Mouse (Mus musculus) limb, embryonic 12.5 days (tissue): ENCODE measurements around the gene Abcg2. TPM values are rescaled to one million over a fixed set of nuclear protein-coding genes. Genes with fewer than 3 reads are reported as not detected.

Experiments
- ATAC-seq: fragments of 200-750 bp; cut with Nextera tagmentation; 2 replicates; pipeline ENCODE4 v1.8.0; 2017; ENCODE audit warnings: low read depth, moderate TSS enrichment; ENCODE audit not compliant: insufficient number of reproducible peaks, insufficient read depth, low FRiP score, low TSS enrichment
- H3K27ac ChIP-seq: fragments of 300-500 bp; sonication (generic); 2 replicates; pipeline ENCODE4 v1.5.1; 2016; ENCODE audit warnings: mild to moderate bottlenecking, moderate library complexity
- H3K27me3 ChIP-seq: fragments of 300-500 bp; sonication (generic); 2 replicates; pipeline ENCODE4 v1.6.1; 2016; ENCODE audit warnings: mild to moderate bottlenecking, moderate library complexity
- H3K36me3 ChIP-seq: fragments of 300-500 bp; sonication (generic); 2 replicates; pipeline ENCODE4 v1.6.1; 2016; ENCODE audit warnings: mild to moderate bottlenecking, moderate library complexity
- H3K4me1 ChIP-seq: fragments of 300-500 bp; sonication (generic); replicated peaks from 2 replicates; pipeline ENCODE4 v1.6.1; 2016
- H3K4me2 ChIP-seq: fragments of 300-500 bp; sonication (generic); 2 replicates; pipeline ENCODE4 v1.6.1; 2016; ENCODE audit warnings: mild to moderate bottlenecking, moderate library complexity
- H3K4me3 ChIP-seq: fragments of 300-500 bp; sonication (generic); replicated peaks from 2 replicates; pipeline ENCODE4 v1.5.1; 2016; ENCODE audit warnings: mild to moderate bottlenecking
- H3K9ac ChIP-seq: fragments of 300-500 bp; sonication (generic); replicated peaks from 2 replicates; pipeline ENCODE4 v1.6.1; 2016; ENCODE audit warnings: mild to moderate bottlenecking, moderate library complexity
- H3K9me3 ChIP-seq: fragments of 300-500 bp; sonication (generic); 2 replicates; pipeline ENCODE4 v1.6.1; 2016; ENCODE audit warnings: mild to moderate bottlenecking, moderate library complexity
- WGBS: fragments of 180-500 bp; shearing (Covaris S2); methylation state at CpG from one replicate; pipeline ENCODE4 v1.1.7; 2016; 5-methylcytosine and 5-hydroxymethylcytosine counted together
- polyA plus RNA-seq: library from polyadenylated mRNA; unstranded; fragments of >200 nt; fragmentation: Nextera tagmentation; extraction: Ambion mirVana; gene quantifications from 2 replicates; pipeline ENCODE4 v1.2.1, GENCODE M21; 2016

The Abcg2 gene
- polyA plus RNA-seq, 1 experiment from 2014 or later: 48.5 TPM

- no peaks in the 10 kb centered on the region for H3K27me3 ChIP-seq
- WGBS: 74% methylated on average over 2 of the region's 2 CpGs
- H3K9me3 ChIP-seq: no peaks in the 10 kb centered on the region
- no peak overlapping the region for H3K9ac ChIP-seq
- H3K4me3 ChIP-seq: no peak overlapping the region
- no peak overlapping the region for H3K4me2 ChIP-seq
- H3K27ac ChIP-seq: no peak overlapping the region
- H3K4me1 ChIP-seq: no peaks in the 10 kb centered on the region
- no peak for ATAC-seq
- H3K36me3 ChIP-seq: peaks cover 4% of the 10 kb centered on the region; the same call in 1 of the 2 replicates
These were observed 107.3 kb downstream of the Abcg2 start for GRCm38 (mm10) chr6:58691584-58691983.

GRCm38 (mm10) chr6:58694257-58694656 is 109.9 kb downstream of the Abcg2 start:
- WGBS: 69% methylated on average over 2 of the region's 2 CpGs
- Histone ChIP-seq H3K9me3 (no peaks in the 10 kb centered on the region), H3K27ac (no peak overlapping the region), H3K9ac (no peak overlapping the region), H3K4me1 (no peaks in the 10 kb centered on the region), H3K4me2 (no peak overlapping the region), H3K27me3 (no peaks in the 10 kb centered on the region), H3K36me3 (peaks cover 4% of the 10 kb centered on the region; the same call in 1 of the 2 replicates), H3K4me3 (no peak overlapping the region)
- ATAC-seq: no peak

GRCm38 (mm10) chr6:58694765-58695164 is 110.4 kb downstream of the Abcg2 start:
- no peak overlapping the region for H3K27ac ChIP-seq
- H3K9me3 ChIP-seq: no peaks in the 10 kb centered on the region
- no peaks in the 10 kb centered on the region for H3K27me3 ChIP-seq
- H3K4me1 ChIP-seq: no peaks in the 10 kb centered on the region
- H3K4me2 ChIP-seq: no peak overlapping the region
- 82% methylated on average over 1 of the region's 1 CpGs for WGBS
- no peak overlapping the region for H3K9ac ChIP-seq
- H3K36me3 ChIP-seq: peaks cover 4% of the 10 kb centered on the region; the same call in 1 of the 2 replicates
- no peak overlapping the region for H3K4me3 ChIP-seq
- no peak for ATAC-seq

GRCm38 (mm10) chr6:58710369-58710768 is 126.0 kb downstream of the Abcg2 start:
- Histone ChIP-seq H3K4me3 (no peak overlapping the region), H3K9ac (no peak overlapping the region), H3K27ac (no peak overlapping the region), H3K4me1 (no peaks in the 10 kb centered on the region), H3K4me2 (no peak overlapping the region), H3K36me3 (no peaks in the 10 kb centered on the region), H3K9me3 (no peaks in the 10 kb centered on the region), H3K27me3 (no peaks in the 10 kb centered on the region)
- 79% methylated on average over 1 of the region's 1 CpGs for WGBS
- no peak for ATAC-seq

GRCm38 (mm10) chr6:58711909-58712308 is 127.6 kb downstream of the Abcg2 start:
- 84% methylated on average over 2 of the region's 2 CpGs for WGBS
- Histone ChIP-seq H3K4me2 (no peak overlapping the region), H3K9me3 (no peaks in the 10 kb centered on the region), H3K27me3 (no peaks in the 10 kb centered on the region), H3K4me1 (no peaks in the 10 kb centered on the region), H3K9ac (no peak overlapping the region), H3K4me3 (no peak overlapping the region), H3K36me3 (no peaks in the 10 kb centered on the region), H3K27ac (no peak overlapping the region)
- ATAC-seq: no peak

GRCm38 (mm10) chr6:58733851-58734250 is 149.5 kb downstream of the Abcg2 start:
- ATAC-seq: no peak
- Histone ChIP-seq H3K36me3 (no peaks in the 10 kb centered on the region), H3K27ac (no peak overlapping the region), H3K4me2 (no peak overlapping the region), H3K9ac (no peak overlapping the region), H3K4me1 (no peaks in the 10 kb centered on the region), H3K4me3 (no peak overlapping the region), H3K27me3 (no peaks in the 10 kb centered on the region), H3K9me3 (no peaks in the 10 kb centered on the region)
- 88% methylated on average over 2 of the region's 2 CpGs for WGBS

GRCm38 (mm10) chr6:58735090-58735489 is 150.8 kb downstream of the Abcg2 start:
- Histone ChIP-seq H3K27me3 (no peaks in the 10 kb centered on the region), H3K4me1 (no peaks in the 10 kb centered on the region), H3K4me3 (no peak overlapping the region), H3K27ac (no peak overlapping the region), H3K9me3 (no peaks in the 10 kb centered on the region), H3K36me3 (no peaks in the 10 kb centered on the region), H3K4me2 (no peak overlapping the region), H3K9ac (no peak overlapping the region)
- 84% methylated on average over 1 of the region's 1 CpGs for WGBS
- no peak for ATAC-seq

Other genes starting within 250 kb of the Abcg2 start
- gene Vmn1r30, start 141.1 kb upstream of the Abcg2 start, polyA plus RNA-seq: not detected in 2 replicates
- gene Vmn1r31, start 109.2 kb upstream of the Abcg2 start, polyA plus RNA-seq: not detected in 2 replicates
- gene Herc3, start 246.9 kb downstream of the Abcg2 start, polyA plus RNA-seq: 7.5 and 8.3 TPM in 2 replicates